Mouse (Mus musculus): ENCODE measurements around the gene Far2. TPM values are rescaled to one million over a fixed set of nuclear protein-coding genes. Genes with fewer than 3 reads are reported as not detected.

The Far2 gene
- polyA plus RNA-seq (2014; fragmentation: Nextera tagmentation; extraction: Ambion mirVana), result 1.5 and 2.0 TPM in 2 replicates

DNA sequence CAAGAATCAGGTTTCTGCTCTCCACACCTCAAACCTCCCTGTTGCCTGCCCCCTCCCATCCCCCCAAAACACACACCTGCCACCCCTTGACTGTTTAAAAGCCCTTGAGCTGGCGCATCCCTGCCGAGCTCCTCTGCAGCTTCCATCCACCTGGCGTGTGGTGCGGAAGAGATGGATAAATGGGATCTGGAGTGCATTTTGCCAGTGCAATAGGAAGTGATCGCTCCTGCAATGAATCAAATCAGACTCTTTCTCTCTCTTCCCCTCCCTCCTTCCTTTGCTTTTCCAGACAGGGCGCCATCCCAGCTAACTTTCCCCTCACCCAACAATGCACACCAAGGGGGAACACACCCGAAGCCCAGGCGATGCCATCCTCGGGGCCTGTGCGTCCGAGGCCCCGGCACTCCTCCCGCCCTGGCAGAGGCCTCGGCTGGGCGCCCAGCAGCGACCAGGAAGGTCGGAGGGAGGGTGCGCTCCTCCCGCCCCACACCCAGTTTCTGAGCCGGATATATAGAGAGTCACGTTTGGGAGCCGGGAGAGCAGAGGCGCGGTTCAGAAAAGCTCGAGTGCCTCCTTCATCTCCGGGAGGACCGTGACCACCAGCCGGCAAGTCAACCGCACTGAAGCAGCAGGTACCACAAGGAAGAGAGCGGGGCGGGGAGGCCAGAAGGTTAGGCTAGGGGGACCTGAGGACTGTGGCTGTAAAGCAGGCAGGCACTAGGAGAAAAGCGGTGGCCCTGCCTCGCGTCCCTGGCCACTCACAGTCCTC lies at the start of gene Far2:
TSS of gene Far2 (plus strand) at position 379 of the 769 bp plus-strand sequence.
- ATAC-seq (replicated peaks; ENCODE audit: insufficient number of reproducible peaks, low FRiP score, low TSS enrichment), result no peak; the same call in 1 of the 2 replicates
- Histone ChIP-seq H3K27ac (ENCODE audit: low read depth, low read length) (no peak within 1 kb of the TSS), H3K9me3 (replicated peaks; ENCODE audit: control insufficient read depth, low read length) (no peaks in the 10 kb centered on the region), H3K9ac (ENCODE audit: low read depth, low read length) (0 out of 2 replicates have a peak within 1 kb of the TSS, but pooled peaks have one; percentile 11), H3K36me3 (ENCODE audit: control insufficient read depth, insufficient read depth, low read length) (no peaks in the 10 kb centered on the region), H3K4me1 (ENCODE audit: control insufficient read depth, insufficient read depth, low read length) (no peaks in the 10 kb centered on the region), H3K27me3 (ENCODE audit: control insufficient read depth, insufficient read depth, low read length) (peaks cover 15% of the 10 kb centered on the region), H3K4me3 (ENCODE audit: low read depth, low read length) (peak within 1 kb of the TSS; percentile 44), H3K4me2 (peak within 1 kb of the TSS; percentile 72)
- WGBS (ENCODE audit: insufficient replicate concordance), result 2% methylated on average over 34 of the region's 34 CpGs

DNA sequence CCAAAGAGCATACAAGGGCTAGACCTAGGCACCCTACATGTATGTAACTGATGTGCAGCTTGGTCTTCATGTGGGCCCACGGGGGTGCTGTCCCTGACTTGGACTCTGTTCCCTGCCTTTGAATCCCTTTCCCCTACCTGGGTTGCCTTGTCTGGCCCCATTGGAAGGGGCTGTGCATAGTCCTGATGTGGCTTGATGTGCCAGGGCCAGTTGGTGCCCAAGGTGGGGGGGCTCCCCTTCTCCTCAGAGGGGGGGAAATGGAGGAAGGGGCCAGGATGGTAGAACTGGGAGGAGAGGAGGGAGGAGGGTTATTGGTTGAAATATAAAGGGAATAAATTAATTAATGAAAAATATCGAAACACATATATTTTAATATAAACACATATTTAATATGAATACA lies 46.6 kb upstream of the Far2 start:
- ATAC-seq (replicated peaks; ENCODE audit: insufficient number of reproducible peaks, low FRiP score, low TSS enrichment), result no peak
- H3K27me3 ChIP-seq (ENCODE audit: control insufficient read depth, insufficient read depth, low read length), result no peaks in the 10 kb centered on the region
- WGBS (ENCODE audit: insufficient replicate concordance), result 77% methylated on average over 2 of the region's 2 CpGs

DNA sequence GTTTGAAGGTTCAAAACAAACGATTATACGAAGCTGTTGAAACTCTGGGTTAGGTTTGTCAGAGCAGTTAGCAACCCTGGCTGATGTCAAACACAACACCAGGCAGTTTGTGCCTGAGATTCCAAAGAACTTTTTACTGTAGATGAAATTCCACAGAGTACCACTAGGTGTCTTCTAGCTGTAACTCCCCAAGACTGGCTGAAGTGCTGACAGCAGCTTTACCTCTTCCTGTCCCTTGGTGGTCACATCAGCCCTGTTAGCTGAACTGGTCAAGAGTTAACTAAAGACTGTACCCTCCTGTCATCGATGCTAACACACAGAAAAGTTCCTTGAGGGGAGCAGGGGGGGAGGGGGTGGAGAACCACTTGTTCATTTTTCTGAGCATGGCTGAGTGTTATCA lies 46.0 kb upstream of the Far2 start:
- Histone ChIP-seq H3K4me3 (ENCODE audit: low read depth, low read length) (no peak overlapping the region), H3K9ac (ENCODE audit: low read depth, low read length) (no peak overlapping the region), H3K4me1 (ENCODE audit: control insufficient read depth, insufficient read depth, low read length) (no peaks in the 10 kb centered on the region), H3K36me3 (ENCODE audit: control insufficient read depth, insufficient read depth, low read length) (no peaks in the 10 kb centered on the region), H3K27ac (ENCODE audit: low read depth, low read length) (no peak overlapping the region), H3K9me3 (replicated peaks; ENCODE audit: control insufficient read depth, low read length) (no peaks in the 10 kb centered on the region), H3K27me3 (ENCODE audit: control insufficient read depth, insufficient read depth, low read length) (no peaks in the 10 kb centered on the region), H3K4me2 (no peak overlapping the region)
- 34% methylated on average over 3 of the region's 3 CpGs for WGBS (ENCODE audit: insufficient replicate concordance)
- ATAC-seq (replicated peaks; ENCODE audit: insufficient number of reproducible peaks, low FRiP score, low TSS enrichment), result no peak

More for the DNA sequence above, 46.6 kb upstream of the Far2 start:
- Histone ChIP-seq H3K9ac (ENCODE audit: low read depth, low read length) (no peak overlapping the region), H3K27ac (ENCODE audit: low read depth, low read length) (no peak overlapping the region), H3K4me1 (ENCODE audit: control insufficient read depth, insufficient read depth, low read length) (no peaks in the 10 kb centered on the region), H3K4me3 (ENCODE audit: low read depth, low read length) (no peak overlapping the region), H3K4me2 (no peak overlapping the region), H3K36me3 (ENCODE audit: control insufficient read depth, insufficient read depth, low read length) (no peaks in the 10 kb centered on the region), H3K9me3 (replicated peaks; ENCODE audit: control insufficient read depth, low read length) (no peaks in the 10 kb centered on the region)

DNA sequence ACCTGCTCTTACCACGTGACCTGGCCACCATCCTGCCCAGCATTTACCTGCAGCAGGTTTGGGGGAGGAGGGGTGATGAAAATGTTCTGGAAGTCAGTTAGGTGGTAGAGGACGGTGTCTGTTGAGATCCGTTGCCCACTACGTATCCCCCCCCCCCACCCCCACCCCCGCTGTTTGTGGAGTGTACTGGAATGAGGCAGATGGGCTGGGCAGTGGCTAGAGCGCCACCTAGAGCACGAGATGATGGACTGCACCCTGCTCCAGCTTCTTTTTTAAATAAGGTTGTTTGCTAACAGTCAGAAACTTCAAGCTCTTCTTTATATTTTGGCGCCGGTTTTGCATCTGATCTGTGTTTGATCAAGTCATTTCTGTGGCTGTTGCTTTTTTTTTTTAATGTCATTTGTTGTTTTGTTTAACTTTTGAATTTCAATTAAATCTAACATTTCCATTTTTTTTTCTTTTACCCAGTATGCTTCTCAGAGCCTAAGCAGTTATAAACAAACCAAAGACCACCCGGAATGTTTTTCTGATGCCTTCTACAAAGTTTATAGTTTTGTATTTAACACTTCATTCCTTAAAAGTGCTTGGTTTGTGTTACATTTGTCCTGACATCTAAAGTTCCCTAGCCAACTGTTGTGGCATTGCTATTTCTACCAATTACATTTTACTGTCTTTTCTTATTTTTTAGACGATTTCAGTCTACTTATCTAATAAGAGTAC lies 40.8 kb upstream of the Far2 start:
- no peak overlapping the region for H3K27ac ChIP-seq (ENCODE audit: low read depth, low read length)
- no peaks in the 10 kb centered on the region for H3K27me3 ChIP-seq (ENCODE audit: control insufficient read depth, insufficient read depth, low read length)
- no peak overlapping the region for H3K9ac ChIP-seq (ENCODE audit: low read depth, low read length)
- no peaks in the 10 kb centered on the region for H3K4me1 ChIP-seq (ENCODE audit: control insufficient read depth, insufficient read depth, low read length)
- H3K36me3 ChIP-seq (ENCODE audit: control insufficient read depth, insufficient read depth, low read length), result no peaks in the 10 kb centered on the region
- WGBS (ENCODE audit: insufficient replicate concordance), result 69% methylated on average over 11 of the region's 11 CpGs
- no peak overlapping the region for H3K4me3 ChIP-seq (ENCODE audit: low read depth, low read length)
- no peak for ATAC-seq (replicated peaks; ENCODE audit: insufficient number of reproducible peaks, low FRiP score, low TSS enrichment)
- no peaks in the 10 kb centered on the region for H3K9me3 ChIP-seq (replicated peaks; ENCODE audit: control insufficient read depth, low read length)
- no peak overlapping the region for H3K4me2 ChIP-seq

DNA sequence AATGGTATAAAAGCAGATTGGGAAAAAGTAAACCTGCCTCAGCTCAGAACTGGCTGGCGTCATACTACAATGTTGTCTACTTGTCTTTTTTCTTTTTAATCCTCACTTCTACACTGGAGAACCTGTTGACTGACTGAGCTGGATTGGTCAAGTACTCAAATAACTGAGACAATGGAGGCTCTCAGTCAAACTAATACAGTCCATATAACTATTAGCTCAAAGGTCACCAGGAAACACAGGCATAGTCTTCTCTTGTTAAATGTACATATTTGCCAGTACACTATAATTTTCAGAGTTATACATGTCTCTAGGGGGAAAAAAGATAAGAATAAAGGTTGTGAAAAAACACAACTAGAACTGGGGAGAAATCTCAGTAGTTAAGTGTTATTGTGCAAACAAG lies 6.3 kb upstream of the Far2 start:
- no peaks in the 10 kb centered on the region for H3K27me3 ChIP-seq (ENCODE audit: control insufficient read depth, insufficient read depth, low read length)
- no peak overlapping the region for H3K4me2 ChIP-seq
- no peak for ATAC-seq (replicated peaks; ENCODE audit: insufficient number of reproducible peaks, low FRiP score, low TSS enrichment)
- H3K4me1 ChIP-seq (ENCODE audit: control insufficient read depth, insufficient read depth, low read length), result no peaks in the 10 kb centered on the region
- no peaks in the 10 kb centered on the region for H3K9me3 ChIP-seq (replicated peaks; ENCODE audit: control insufficient read depth, low read length)
- H3K9ac ChIP-seq (ENCODE audit: low read depth, low read length), result no peak overlapping the region
- H3K27ac ChIP-seq (ENCODE audit: low read depth, low read length), result no peak overlapping the region
- H3K4me3 ChIP-seq (ENCODE audit: low read depth, low read length), result no peak overlapping the region
- H3K36me3 ChIP-seq (ENCODE audit: control insufficient read depth, insufficient read depth, low read length), result no peaks in the 10 kb centered on the region
- 89% methylated on average over 1 of the region's 1 CpGs for WGBS (ENCODE audit: insufficient replicate concordance)

DNA sequence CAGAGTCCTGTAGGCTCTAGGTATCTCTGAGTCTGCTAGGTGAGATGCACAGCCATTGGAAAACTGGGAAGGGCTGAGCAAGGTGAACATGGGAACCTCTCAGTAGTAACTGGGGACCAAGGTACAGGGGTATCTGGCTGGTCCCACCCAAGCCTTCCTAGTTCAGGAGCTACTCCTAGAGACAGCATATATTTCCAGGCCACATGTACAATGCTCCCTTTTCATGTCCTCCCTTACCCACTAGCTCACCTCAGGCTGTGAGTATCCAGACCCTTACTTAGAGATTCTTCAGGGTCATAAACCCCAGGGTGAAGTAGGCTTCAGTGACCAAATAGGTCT lies 560 bp downstream of the Far2 start:
- Histone ChIP-seq H3K9me3 (replicated peaks; ENCODE audit: control insufficient read depth, low read length) (no peaks in the 10 kb centered on the region), H3K9ac (ENCODE audit: low read depth, low read length) (no peak overlapping the region), H3K4me1 (ENCODE audit: control insufficient read depth, insufficient read depth, low read length) (no peaks in the 10 kb centered on the region), H3K4me3 (ENCODE audit: low read depth, low read length) (peak overlapping the region; percentile 44; the same call in 1 of the 2 replicates), H3K4me2 (peak overlapping the region; percentile 72), H3K27ac (ENCODE audit: low read depth, low read length) (no peak overlapping the region), H3K36me3 (ENCODE audit: control insufficient read depth, insufficient read depth, low read length) (no peaks in the 10 kb centered on the region), H3K27me3 (ENCODE audit: control insufficient read depth, insufficient read depth, low read length) (peaks cover 15% of the 10 kb centered on the region)
- ATAC-seq (replicated peaks; ENCODE audit: insufficient number of reproducible peaks, low FRiP score, low TSS enrichment), result no peak

DNA sequence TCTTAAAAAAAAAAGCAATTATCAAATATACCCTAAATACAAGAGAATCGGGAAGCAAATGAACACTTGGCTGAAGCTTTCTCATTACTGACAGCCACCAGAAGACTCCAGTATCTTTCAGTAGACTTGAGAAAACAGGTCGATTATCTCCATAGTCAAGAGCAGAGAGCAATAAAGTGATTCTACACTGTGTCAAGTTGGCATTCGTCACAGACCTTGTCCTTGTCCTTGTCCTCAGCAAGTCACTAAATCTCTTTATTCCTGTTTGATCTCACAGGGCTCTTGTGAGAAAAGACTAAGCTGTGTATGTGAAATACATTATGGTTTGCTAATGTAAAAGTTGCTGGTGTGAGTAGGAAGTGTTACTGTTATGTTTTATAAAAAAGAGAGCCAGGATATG lies 16.1 kb downstream of the Far2 start:
- H3K4me1 ChIP-seq (ENCODE audit: control insufficient read depth, insufficient read depth, low read length), result no peaks in the 10 kb centered on the region
- no peak overlapping the region for H3K27ac ChIP-seq (ENCODE audit: low read depth, low read length)
- no peaks in the 10 kb centered on the region for H3K9me3 ChIP-seq (replicated peaks; ENCODE audit: control insufficient read depth, low read length)
- no peak overlapping the region for H3K9ac ChIP-seq (ENCODE audit: low read depth, low read length)
- H3K27me3 ChIP-seq (ENCODE audit: control insufficient read depth, insufficient read depth, low read length), result no peaks in the 10 kb centered on the region
- H3K4me3 ChIP-seq (ENCODE audit: low read depth, low read length), result no peak overlapping the region
- ATAC-seq (replicated peaks; ENCODE audit: insufficient number of reproducible peaks, low FRiP score, low TSS enrichment), result no peak
- H3K36me3 ChIP-seq (ENCODE audit: control insufficient read depth, insufficient read depth, low read length), result no peaks in the 10 kb centered on the region
- H3K4me2 ChIP-seq, result no peak overlapping the region
- WGBS (ENCODE audit: insufficient replicate concordance), result 80% methylated on average over 3 of the region's 3 CpGs

DNA sequence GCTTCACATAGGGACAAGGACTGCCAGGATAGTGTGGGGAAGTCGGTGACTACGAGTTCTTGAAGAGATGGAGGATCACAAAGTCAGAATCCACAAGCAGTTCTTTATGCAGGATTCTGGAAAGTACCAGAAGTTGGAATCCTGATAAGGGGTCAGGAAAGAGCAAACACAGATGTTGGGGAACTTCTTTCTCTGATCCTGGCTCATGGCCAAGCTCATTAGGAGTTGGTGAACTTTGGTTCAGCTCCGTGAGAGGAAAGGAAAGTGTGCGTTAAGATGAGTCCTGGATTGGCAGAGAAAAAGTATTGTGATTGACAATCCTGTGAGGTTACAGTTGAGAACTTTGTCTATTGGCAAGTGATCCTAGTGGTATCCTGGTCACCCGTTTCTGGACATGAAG lies 19.2 kb downstream of the Far2 start:
- Histone ChIP-seq H3K4me1 (ENCODE audit: control insufficient read depth, insufficient read depth, low read length) (no peaks in the 10 kb centered on the region), H3K27ac (ENCODE audit: low read depth, low read length) (no peak overlapping the region), H3K4me3 (ENCODE audit: low read depth, low read length) (no peak overlapping the region), H3K9me3 (replicated peaks; ENCODE audit: control insufficient read depth, low read length) (no peaks in the 10 kb centered on the region), H3K9ac (ENCODE audit: low read depth, low read length) (no peak overlapping the region), H3K27me3 (ENCODE audit: control insufficient read depth, insufficient read depth, low read length) (no peaks in the 10 kb centered on the region), H3K4me2 (no peak overlapping the region), H3K36me3 (ENCODE audit: control insufficient read depth, insufficient read depth, low read length) (no peaks in the 10 kb centered on the region)
- no peak for ATAC-seq (replicated peaks; ENCODE audit: insufficient number of reproducible peaks, low FRiP score, low TSS enrichment)
- WGBS (ENCODE audit: insufficient replicate concordance), result 69% methylated on average over 5 of the region's 5 CpGs

DNA sequence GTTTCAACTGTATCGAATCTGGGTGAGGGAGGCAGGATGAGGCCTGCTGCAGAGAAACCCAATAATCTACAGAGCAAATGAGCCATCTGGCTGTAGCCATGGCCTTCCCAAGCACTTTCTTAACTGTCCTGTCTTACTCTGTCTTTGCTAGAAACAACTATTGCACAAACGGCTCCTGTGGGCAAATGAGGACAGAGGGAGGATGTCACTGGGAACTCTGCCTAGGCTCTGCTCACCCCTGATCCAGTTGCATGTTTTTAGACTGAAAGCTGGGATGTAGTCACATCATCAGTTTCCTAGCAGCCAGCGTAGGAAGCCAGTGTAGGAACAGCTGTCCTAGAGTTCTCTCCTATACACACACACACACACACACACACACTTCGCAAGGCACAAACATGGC lies 21.7 kb downstream of the Far2 start:
- ATAC-seq (replicated peaks; ENCODE audit: insufficient number of reproducible peaks, low FRiP score, low TSS enrichment), result no peak
- 88% methylated on average over 4 of the region's 4 CpGs for WGBS (ENCODE audit: insufficient replicate concordance)
- H3K9me3 ChIP-seq (replicated peaks; ENCODE audit: control insufficient read depth, low read length), result no peaks in the 10 kb centered on the region

More for the DNA sequence above, 21.7 kb downstream of the Far2 start:
- Histone ChIP-seq H3K4me3 (ENCODE audit: low read depth, low read length) (no peak overlapping the region), H3K4me1 (ENCODE audit: control insufficient read depth, insufficient read depth, low read length) (no peaks in the 10 kb centered on the region), H3K36me3 (ENCODE audit: control insufficient read depth, insufficient read depth, low read length) (no peaks in the 10 kb centered on the region), H3K27ac (ENCODE audit: low read depth, low read length) (no peak overlapping the region), H3K27me3 (ENCODE audit: control insufficient read depth, insufficient read depth, low read length) (no peaks in the 10 kb centered on the region), H3K9ac (ENCODE audit: low read depth, low read length) (no peak overlapping the region), H3K4me2 (no peak overlapping the region)

All from heart, embryonic 11.5 days (tissue).